Mouse (Mus musculus) G1E (cell line): ENCODE data around the gene Olfr164.

Experiments used
- CTCF ChIP-seq: IDR thresholded peaks from 2 replicates; pipeline ENCODE4 v1.5.1; 2012; ENCODE audit warnings: low read depth, low read length, inconsistent platforms, mixed read lengths
- GATA1 ChIP-seq: IDR thresholded peaks from 2 replicates; pipeline ENCODE4 v1.6.1; 2012; ENCODE audit warnings: borderline replicate concordance, low read length, inconsistent platforms, mixed read lengths
- POLR2AphosphoS5 ChIP-seq: IDR thresholded peaks from 2 replicates; pipeline ENCODE4 v1.6.1; 2012; ENCODE audit warnings: low read depth, low read length, inconsistent platforms; ENCODE audit not compliant: insufficient replicate concordance
- TAL1 ChIP-seq: conservative IDR thresholded peaks from 2 replicates; pipeline ENCODE4 v1.6.1; 2012; ENCODE audit warnings: low read depth, low read length, inconsistent platforms, mixed read lengths

DNA sequence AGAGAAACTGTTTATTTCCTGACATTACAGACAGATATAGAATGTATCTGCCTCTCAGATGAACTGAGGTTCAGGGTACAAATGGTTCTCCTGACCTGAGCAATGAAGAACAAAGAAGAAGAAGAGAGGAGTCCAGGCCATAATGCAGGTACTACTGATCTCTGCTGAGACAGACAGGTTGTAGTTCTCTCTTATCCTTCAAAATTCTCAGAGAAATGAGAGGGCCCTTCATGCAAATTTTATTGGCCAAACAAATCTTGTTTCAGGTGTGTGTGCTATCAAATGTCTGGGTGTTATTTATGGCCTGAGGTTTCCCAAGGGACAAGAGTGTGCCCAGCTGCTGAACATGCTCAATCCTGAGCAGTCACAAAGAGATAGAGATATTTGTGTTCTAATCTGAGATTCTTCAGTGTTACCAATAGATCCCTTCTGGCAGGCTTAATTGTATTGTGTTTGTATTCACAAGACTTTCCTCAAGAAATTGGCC, 72.3 kb downstream of the Olfr164 start:
- TF ChIP-seq CTCF (no peak), TAL1 (no peak), GATA1 (no peak), POLR2AphosphoS5 (no peak)
